Mouse (Mus musculus): ENCODE data around the gene Ifih1.
A peak's percentile ranks its signal among the peaks of the same experiment; 100 is the strongest.

- TF ChIP-seq CTCF (IDR thresholded peaks at IDR 0.05; ENCODE audit: borderline replicate concordance, insufficient read depth, low read length) (peak; percentile 50; the same call in 1 of the 2 replicates), POLR2A (IDR thresholded peaks at IDR 0.05; ENCODE audit: low read depth, low read length) (no peak)
These were observed 96.4 kb downstream of the Ifih1 start for GRCm38 (mm10) chr2:62549659-62550058.

All from embryonic fibroblast, embryonic 13.5 days (primary cell).